Mouse (Mus musculus) olfactory bulb, adult 2 months (tissue): ENCODE results near the gene Daam1. TPM values are rescaled to one million over a fixed set of nuclear protein-coding genes. Genes with fewer than 3 reads are reported as not detected.

Experiments used
- H3K27ac ChIP-seq: fragments of 200-500 bp; 2 replicates; pipeline ENCODE4 v1.5.1; 2012; ENCODE audit warnings: low read depth, low read length; ENCODE audit not compliant: insufficient read depth
- H3K4me1 ChIP-seq: fragments of 200-500 bp; 2 replicates; pipeline ENCODE4 v1.6.1; 2012; ENCODE audit warnings: low read length; ENCODE audit not compliant: control insufficient read depth, insufficient read depth
- H3K4me3 ChIP-seq: fragments of 200-500 bp; 2 replicates; pipeline ENCODE4 v1.5.1; 2012; ENCODE audit warnings: mild to moderate bottlenecking, low read depth, low read length, moderate library complexity; ENCODE audit not compliant: insufficient read depth
- CTCF ChIP-seq: fragments of 200-500 bp; IDR thresholded peaks from 2 replicates; pipeline ENCODE4 v1.5.1; 2012; ENCODE audit warnings: low read depth, mild to moderate bottlenecking, low read length, moderate library complexity; ENCODE audit not compliant: insufficient read depth
- POLR2A ChIP-seq: fragments of 200-500 bp; IDR thresholded peaks from 2 replicates; pipeline ENCODE4 v1.6.1; 2012; ENCODE audit warnings: mild to moderate bottlenecking, low read depth, low read length, moderate library complexity; ENCODE audit not compliant: insufficient read depth
- WGBS: fragments of 180-500 bp; shearing (Covaris S2); methylation state at CpG from one replicate; pipeline ENCODE4 v1.1.7; 2018; 5-methylcytosine and 5-hydroxymethylcytosine counted together
- polyA plus RNA-seq: library from polyadenylated mRNA; stranded (reverse); fragments of >200 nt; gene quantifications from 2 replicates; pipeline ENCODE4 v1.2.4, GENCODE M21; 2012; ENCODE audit warnings: low replicate concordance; ENCODE audit not compliant: missing spikeins, insufficient read depth, insufficient read length

Daam1 gene
- polyA plus RNA-seq, 1 experiment, result not detected

DNA sequence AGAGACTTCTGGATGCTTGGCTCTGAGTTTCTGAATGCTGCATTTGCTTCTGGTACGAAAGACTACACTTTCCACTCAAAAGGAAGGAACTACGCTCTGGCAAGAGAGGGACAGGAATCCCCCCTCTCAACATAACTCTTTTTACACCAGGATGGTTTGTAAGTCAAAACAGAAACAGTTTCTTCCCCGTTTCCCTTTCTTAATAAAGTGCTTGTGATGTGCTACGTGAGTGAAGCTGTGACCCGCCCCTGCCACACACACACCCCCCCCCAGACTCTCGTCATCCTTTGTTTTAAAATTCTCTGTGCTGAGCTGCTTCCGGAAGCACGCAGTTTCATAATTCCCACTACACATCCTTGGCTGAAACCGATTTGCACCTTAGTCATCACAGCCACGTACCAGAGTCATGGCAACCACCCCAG, 183.5 kb downstream of the Daam1 start:
- TF ChIP-seq CTCF, result no peak
- TF ChIP-seq POLR2A, result no peak
- peaks cover 5% of the 10 kb centered on the region for H3K4me1 ChIP-seq
- WGBS, result 26% methylated on average over 10 of the region's 10 CpGs
- H3K27ac ChIP-seq, result no peak overlapping the region
- no peak overlapping the region for H3K4me3 ChIP-seq

DNA sequence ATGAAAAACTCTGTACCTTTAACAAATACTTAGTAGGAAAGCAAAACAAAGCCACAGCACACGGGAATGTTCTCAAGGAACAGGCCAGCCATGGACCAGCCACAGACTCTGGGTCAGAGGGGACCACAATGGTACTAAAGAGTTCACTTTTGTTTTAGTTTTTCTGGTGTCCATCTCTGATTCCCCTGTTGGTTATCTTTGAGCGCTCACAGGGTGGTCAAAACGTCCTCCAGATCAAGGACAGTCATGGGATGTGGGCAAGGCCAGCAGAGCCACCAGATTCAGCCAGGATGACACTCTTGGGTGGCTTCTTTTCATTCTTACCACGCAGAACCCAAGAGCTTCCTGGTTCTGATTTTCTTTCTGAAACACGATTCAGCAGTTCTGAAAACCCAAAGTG, 184.4 kb downstream of the Daam1 start:
- no peak overlapping the region for H3K4me3 ChIP-seq
- H3K27ac ChIP-seq, result no peak overlapping the region
- peaks cover 5% of the 10 kb centered on the region for H3K4me1 ChIP-seq
- 85% methylated on average over 5 of the region's 5 CpGs for WGBS
- no peak for TF ChIP-seq CTCF
- TF ChIP-seq POLR2A, result no peak

DNA sequence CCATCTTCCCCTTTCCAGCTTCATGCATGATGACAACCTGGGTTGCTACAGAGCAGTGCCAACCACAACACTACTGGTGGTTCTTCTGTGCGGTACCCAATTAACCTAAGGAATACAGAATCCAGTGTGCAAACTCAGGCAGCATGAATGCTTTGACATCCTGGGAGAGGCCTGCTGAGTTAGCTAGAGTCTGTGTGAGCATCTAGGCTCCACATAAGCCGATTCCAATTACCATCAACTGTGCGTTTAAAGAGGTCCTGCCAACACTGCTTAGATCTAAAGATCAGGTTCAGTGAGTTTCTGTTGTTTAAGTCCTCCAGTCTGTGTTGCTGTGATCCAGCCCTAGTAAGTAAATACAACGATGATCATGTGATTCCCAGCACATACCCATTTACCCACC, 189.4 kb downstream of the Daam1 start:
- 83% methylated on average over 4 of the region's 4 CpGs for WGBS
- Histone ChIP-seq H3K4me3 (no peak overlapping the region), H3K4me1 (no peaks in the 10 kb centered on the region), H3K27ac (no peak overlapping the region)
- no peak for TF ChIP-seq POLR2A
- no peak for TF ChIP-seq CTCF

DNA sequence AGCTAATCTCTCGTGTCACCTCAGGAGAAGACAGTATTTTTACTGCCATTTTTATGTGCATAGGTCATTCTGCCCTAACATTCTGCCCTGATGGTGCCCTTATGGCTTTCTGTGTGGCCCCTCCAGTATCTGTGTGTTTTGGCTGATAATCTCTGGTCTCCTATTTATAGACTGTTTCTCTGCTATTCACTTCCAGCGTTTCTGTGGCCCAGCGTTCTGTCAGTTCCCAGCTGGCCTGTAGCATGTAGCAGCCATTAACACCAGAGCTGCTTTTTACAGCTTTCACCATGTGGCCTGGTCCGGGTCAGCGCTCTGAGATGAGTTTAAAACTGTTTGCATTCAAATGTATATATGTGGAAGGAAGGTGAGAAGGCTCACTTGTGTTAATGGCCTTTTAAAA, 190.7 kb downstream of the Daam1 start:
- 66% methylated on average over 5 of the region's 5 CpGs for WGBS

DNA sequence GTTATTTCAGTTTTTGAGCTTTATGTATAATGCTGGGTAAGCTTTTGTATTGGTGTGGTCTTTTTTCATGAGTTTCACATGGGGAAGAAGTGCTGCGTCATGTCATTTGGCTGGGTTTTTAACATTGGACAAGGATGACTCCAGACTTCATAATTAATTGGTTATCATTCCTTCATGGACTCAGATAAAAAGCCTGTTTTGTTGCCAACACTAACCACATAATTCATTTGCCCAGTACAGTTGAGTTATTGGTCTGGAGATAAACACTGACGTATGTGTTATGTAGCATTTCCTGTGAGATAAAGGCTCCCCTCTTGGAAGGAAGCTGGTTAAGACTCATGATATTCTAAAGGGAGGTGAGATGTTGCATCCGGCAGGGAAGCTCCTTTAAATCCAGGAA, 191.9 kb downstream of the Daam1 start:
- no peaks in the 10 kb centered on the region for H3K4me1 ChIP-seq
- TF ChIP-seq POLR2A (no peak), CTCF (no peak)
- no peak overlapping the region for H3K4me3 ChIP-seq
- H3K27ac ChIP-seq, result no peak overlapping the region
- WGBS, result 95% methylated on average over 3 of the region's 3 CpGs

More for the DNA sequence above, 190.7 kb downstream of the Daam1 start:
- H3K27ac ChIP-seq, result no peak overlapping the region
- no peaks in the 10 kb centered on the region for H3K4me1 ChIP-seq
- TF ChIP-seq CTCF (no peak), POLR2A (no peak)
- no peak overlapping the region for H3K4me3 ChIP-seq

DNA sequence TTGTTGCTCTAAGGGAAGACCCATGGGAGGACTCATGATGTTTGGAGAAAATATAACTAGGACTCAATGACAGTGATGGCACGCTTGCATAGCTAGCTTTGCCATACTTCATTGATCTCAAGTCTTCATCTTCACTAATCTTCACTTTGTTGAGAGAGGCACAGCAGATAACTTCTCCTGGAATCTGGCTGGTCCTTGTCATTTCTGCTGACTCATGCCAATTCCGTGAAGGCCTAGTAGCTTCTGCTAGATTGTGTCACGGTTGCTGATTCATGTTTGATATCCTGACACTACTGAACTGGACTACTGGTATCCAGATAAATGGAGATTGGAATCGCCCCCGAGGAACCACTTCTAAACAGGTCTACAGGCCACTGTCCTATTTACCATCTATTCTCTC, 192.7 kb downstream of the Daam1 start:
- no peaks in the 10 kb centered on the region for H3K4me1 ChIP-seq
- H3K4me3 ChIP-seq, result no peak overlapping the region
- TF ChIP-seq CTCF (no peak), POLR2A (no peak)
- WGBS, result 96% methylated on average over 5 of the region's 5 CpGs
- H3K27ac ChIP-seq, result no peak overlapping the region

DNA sequence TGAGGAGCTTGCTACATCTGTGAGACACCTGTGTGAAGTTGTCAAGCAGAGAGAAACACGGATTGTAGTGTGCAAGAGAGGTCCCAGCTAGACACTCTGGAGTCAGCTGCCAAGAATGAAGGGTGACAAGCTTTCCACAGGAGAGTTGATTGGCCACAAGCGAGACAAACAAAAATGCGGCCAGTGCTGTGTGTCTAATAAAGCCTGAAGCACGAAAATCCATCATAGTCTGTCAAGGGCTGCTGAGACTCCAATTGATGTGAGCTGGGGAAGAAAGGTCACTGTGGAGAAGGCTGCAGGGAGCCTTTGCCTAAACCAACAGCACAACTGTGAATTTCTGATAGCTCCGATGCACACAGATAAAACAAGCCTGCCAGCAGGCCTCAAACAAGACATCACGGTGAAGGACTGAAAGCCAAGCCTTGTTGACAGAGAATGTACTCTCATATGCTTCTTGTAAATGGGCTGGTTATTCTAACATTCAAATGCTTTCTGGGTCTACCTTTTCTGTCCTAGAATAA, 194.5 kb downstream of the Daam1 start:
- WGBS, result 58% methylated on average over 6 of the region's 6 CpGs
- TF ChIP-seq POLR2A (no peak), CTCF (no peak)
- no peaks in the 10 kb centered on the region for H3K4me1 ChIP-seq
- no peak overlapping the region for H3K4me3 ChIP-seq
- H3K27ac ChIP-seq, result no peak overlapping the region

DNA sequence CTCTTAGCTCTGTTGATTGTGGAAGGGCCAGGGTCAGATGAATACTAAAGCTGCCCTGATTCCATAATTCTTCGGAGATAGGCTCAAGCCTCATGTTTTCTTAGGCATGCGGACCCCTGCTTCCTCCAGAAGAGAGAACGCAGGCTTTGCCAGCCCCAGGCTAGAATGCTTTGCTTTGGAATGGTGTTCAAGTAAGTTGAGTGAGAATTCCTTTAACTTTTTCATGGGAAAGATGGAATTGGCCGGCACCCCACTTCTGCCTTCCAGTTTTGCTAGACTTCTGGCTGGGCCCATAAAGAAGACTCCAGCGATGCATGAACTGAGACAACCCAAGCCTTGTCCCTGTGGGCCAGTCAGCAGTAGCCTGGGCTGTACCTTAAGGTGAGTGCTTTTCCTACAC, 200.3 kb downstream of the Daam1 start:
- TF ChIP-seq POLR2A (no peak), CTCF (no peak)
- Histone ChIP-seq H3K4me3 (no peak overlapping the region), H3K4me1 (no peaks in the 10 kb centered on the region), H3K27ac (no peak overlapping the region)
- 78% methylated on average over 5 of the region's 5 CpGs for WGBS

DNA sequence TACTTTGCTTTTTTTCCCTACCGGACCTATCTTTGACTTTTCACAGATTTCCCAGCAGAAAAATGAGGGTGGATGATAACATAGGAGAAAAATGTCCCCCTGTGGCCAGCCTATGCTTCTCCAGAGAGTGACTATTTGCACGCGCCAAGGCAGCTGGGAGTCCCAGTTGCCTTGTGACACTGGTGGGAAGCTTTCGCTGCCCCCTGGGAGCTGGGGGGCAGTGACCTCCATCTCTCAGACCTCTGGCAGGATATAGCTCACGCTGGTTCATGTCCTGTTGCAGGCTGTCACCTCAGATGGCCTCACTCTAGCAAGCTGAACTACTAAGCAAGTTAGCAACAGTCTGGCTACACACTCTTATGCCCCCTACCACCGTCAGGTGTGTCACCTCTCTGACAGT, 200.9 kb downstream of the Daam1 start:
- TF ChIP-seq CTCF (no peak), POLR2A (no peak)
- WGBS, result 88% methylated on average over 6 of the region's 6 CpGs

DNA sequence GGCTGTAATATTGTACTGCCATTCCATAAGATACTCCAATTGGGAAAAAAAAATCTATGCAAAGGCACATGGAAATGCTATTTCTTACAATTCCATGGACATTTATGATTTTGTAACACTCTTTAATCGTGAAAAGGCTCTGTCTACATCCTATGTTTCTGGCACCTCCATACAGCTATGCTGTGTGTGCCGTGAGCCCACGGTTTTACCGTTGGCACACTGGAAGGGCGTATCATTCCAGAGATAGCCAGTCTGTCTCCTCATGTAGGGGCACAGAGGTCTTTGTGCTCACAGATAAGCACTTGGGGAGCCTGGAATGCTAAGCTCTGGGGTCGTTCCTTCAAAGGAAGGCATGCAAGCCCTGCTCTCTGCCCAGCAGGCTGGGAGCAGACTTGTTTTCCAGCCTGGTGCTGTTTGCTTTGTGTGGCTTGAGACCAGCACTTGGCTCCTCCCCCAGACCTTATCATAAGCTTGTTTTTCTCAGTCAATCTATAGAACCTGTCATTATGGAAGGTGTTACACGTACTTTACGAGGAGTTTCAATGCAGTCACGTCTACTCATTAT, 205.3 kb downstream of the Daam1 start:
- Histone ChIP-seq H3K4me3 (no peak overlapping the region), H3K27ac (no peak overlapping the region), H3K4me1 (no peaks in the 10 kb centered on the region)
- WGBS, result 81% methylated on average over 9 of the region's 9 CpGs
- TF ChIP-seq POLR2A (no peak), CTCF (no peak)

More for the DNA sequence above, 200.9 kb downstream of the Daam1 start:
- no peak overlapping the region for H3K27ac ChIP-seq
- H3K4me1 ChIP-seq, result no peaks in the 10 kb centered on the region
- no peak overlapping the region for H3K4me3 ChIP-seq
